Mouse (Mus musculus) urinary bladder, postnatal 25 days (tissue): ENCODE results near the gene Pgap3.
"Not testable (repeated sequence)": the region's sequence is repeated elsewhere in the genome, so short reads cannot be mapped to it uniquely, and the experiment has no call there.

Source experiments
- DNase-seq: peaks from one replicate; pipeline ENCODE4 v3.0.0; 2022; ENCODE audit warnings: low spot score

The Pgap3 gene

DNA sequence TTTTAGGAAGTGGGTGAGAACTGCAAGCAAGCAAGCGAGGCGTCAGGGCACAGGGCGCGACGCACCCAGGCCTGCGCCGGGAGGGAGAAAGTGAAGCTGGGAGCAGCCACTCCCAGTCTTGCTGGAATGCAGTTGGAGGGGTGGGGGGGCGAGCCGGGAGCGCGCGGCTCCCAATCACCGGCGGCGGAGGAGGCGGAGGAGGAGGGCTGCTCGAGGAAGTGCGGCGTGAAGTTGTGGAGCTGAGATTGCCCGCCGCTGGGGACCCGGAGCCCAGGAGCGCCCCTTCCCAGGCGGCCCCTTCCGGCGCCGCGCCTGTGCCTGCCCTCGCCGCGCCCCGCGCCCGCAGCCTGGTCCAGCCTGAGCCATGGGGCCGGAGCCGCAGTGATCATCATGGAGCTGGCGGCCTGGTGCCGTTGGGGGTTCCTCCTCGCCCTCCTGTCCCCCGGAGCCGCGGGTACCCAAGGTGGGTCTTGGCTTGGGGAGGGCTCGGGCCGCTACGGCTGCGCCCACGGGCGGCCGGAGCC is 12.0 kb upstream of the Pgap3 start, which contains the start of gene Erbb2:
TSS of gene Erbb2 (plus strand) at position 198 of the 524 bp plus-strand sequence.
- DNase-seq = peak; percentile 65

- no peak for DNase-seq
Observed at GRCm38 (mm10) chr11:98409341-98409822, 9.1 kb upstream of the Pgap3 start.

- no peak for DNase-seq
Observed at GRCm38 (mm10) chr11:98408872-98409271, 8.6 kb upstream of the Pgap3 start.

DNA sequence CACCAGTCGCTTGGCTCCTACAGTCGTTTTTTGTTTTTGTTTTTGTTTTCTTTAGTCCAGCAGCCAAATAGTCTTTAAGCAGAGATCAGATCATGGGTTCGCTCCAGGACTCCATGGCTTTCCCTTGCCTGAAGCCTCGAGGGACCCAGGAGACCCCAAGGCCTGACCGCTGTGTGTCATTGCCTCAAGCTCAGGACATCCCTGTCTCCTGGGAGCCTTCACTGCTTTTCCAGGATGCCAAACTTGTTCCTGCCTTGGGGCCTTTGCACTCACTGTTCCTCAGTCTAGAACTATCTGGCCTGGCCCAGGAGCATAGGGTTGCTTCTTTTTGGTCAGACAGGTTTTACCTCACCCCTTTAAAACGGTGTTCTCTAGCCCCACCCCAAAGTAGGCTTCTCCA is 6.3 kb upstream of the Pgap3 start:
- no peak for DNase-seq

GRCm38 (mm10) chr11:98400816-98401215 is 526 bp upstream of the Pgap3 start:
- no peak for DNase-seq

DNA sequence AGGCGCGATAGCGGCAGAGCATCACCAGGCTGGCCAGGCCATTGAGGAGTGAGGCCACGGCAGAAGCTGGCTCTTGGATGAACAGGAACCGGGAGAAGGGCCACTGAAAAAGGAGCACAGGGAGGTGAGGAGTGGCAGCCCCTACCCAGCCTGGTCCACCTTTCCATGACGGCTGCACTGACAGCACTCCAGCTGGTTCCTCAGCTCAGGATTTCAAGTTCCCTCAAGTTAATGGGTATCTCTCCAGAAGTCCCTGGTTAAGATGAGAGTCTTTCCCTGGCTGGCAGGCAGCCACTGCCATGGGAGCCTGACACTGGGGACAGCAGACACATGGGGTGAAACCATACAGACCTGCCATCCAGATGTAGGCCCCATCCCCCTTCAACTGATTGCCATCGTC is 2.3 kb downstream of the Pgap3 start:
- no peak for DNase-seq

- DNase-seq = no peak
Observed at GRCm38 (mm10) chr11:98395041-98395440, 5.2 kb downstream of the Pgap3 start.

DNA sequence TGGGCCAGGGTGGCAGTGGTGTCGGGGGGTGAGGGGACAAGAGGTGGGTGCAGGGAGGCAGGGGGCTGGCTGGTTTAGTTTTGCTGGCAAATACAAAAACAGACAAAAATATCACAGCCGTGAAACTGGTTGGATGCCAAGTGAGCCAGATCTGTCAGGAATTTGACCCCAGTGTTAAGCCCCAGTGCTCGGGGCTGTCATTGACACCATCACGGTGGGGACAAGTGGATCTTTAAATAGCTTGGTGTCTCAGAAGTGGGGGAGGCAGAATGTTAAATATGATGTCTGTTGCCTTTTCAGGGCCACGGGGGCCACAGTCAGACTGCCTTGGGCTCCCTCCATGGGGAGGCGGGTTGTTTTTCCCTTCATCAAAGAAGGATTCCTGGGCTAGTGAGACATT is 6.0 kb downstream of the Pgap3 start:
- DNase-seq = no peak

DNA sequence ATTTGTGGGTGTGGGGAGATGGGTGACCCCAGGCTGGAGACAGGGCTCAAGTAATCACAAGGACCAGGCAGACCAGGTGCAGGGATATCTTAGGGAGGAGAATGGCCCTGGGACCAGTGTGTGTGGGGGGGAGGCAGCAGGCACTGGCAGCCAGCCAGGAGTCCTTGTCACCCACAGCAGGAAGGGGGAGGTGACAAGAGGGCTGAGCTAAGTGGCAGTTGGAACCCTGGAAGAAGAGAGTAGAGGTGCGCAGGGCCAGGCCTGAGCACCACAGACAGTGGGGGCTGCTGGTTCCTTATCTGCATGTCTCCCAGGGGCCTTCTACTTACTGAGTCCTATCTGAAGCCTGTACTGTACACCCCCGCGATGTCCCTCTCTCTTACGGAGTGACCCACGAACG is 7.0 kb downstream of the Pgap3 start:
- DNase-seq = no peak

- DNase-seq = no peak
Observed at GRCm38 (mm10) chr11:98392645-98393044, 7.6 kb downstream of the Pgap3 start.

DNA sequence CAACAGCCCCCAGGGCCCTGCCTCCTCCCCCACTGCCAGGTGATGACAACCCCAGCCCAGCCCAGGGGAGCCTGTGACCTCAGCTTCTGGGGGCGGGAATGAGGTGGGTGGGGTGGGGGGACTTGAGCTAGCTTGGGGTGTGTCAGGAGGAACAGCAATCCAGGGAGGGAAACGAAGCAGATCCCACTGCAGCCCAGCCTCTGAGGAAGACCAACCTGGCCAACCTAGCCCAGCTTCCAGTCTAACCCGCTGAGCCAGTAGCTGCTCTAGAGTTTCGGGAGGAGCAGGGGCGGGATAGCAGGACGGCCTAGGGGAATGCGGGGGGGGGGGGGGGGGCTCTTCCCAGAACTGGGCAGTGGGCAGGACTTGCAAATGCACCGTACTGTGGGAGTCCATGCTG is 8.3 kb downstream of the Pgap3 start:
- DNase-seq = no peak

DNA sequence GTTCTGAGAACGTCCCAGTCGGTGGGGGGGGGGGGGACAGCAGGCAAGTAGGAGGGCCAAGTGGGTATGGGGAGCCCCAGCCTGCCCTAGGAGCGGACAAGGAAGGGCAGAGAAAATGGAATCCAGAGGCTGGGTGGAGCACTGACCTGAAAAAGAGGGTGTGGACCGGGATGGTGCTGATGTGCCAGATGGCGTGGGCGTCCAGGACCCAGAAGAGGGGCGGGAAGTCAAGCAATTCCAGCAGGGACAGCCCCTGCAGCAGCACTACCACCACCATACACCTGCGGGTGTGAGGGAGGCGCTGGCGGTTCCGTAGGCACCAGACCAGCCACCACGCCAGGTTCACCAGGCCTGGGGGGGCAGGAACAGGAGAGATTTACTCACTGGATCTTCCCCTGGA is 10.1 kb downstream of the Pgap3 start:
- no peak for DNase-seq

GRCm38 (mm10) chr11:98389221-98389780 is 11.0 kb downstream of the Pgap3 start:
- DNase-seq = peak; percentile 31

- no peak for DNase-seq
Observed at GRCm38 (mm10) chr11:98388282-98388681, 12.0 kb downstream of the Pgap3 start.

DNA sequence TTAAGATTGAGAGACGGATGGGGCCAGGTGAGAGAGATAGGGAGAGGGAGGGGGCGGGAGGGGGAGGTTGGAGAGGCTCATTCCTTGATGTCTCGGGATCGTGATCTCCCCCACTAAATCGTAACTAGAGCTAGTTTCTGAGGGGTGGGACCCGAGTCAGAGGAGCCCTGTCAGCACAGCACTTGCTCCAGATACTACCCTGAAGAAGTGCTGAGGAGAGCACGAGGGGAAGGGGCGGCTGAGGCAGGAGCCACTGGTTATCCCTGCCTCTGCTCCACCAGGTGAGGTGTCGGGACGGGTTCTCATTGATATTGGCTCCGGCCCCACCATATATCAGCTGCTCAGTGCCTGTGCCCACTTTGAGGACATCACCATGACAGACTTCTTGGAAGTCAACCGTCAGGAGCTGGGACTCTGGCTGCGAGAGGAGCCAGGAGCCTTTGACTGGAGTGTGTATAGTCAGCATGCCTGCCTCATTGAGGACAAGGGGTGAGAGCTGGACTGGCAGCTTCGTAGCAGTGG is 13.2 kb downstream of the Pgap3 start:
- no peak for DNase-seq

DNA sequence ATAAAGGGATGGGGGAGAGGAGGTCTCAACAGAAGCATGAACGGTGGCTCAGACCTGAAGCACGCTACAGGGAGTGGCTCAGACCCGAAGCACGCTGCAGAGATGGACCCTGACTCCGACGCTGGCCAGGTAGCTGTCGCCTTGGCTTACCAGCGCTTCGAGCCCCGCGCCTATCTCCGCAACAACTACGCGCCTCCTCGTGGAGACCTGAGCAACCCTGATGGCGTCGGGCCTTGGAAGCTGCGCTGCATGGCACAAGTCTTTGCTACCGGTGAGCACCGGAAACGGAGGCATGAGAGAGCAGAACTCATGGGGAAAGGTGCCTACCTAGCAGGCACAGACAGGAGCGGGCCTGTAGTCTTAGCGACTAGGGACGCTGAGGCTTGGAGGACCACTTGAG is 13.7 kb downstream of the Pgap3 start:
- no peak for DNase-seq

DNA sequence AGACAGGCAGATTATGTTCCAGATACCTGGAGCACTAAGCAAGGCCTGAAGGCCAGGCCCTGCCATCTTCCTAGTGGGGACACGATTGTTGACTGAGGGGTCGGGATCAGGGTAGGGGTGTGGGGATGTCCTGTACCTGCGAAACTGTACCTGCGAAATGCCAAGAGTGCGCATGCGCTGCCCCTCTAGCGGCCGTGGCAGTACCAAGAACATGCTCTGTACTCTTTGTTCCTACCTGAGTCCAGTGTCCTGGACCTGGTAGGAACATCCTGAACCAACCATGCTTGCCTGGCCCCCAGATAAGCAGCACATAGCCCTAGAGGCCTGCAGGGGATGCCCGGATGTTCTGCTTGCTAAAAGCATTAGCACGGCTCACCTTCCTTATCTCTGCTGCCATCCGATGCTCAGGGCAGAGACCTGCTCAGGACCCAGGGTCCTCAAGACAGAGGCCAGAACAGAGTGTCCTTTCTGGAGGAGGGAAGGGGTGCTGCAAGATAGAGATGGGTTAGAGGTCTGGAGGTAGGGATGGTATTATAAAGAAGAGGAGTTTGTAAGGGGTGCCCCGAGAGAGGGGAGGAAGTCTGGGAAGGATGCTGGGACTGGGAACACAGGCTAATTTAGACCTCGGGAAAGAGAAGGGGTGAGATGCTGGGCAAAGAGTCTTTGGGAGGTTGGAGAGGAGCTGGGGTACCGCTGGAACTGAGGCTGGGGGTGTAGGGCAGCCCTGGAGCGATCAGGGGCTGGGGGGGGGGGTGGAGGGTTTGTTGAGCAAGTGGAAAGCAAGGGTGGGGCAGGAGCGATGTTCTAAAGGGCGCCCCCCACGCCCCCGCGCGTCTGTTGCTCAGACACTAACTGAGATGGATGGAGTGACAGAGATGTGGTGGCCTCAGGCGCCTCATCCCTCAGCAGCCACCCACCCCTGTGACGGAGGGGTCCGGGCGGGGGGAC is 14.4 kb downstream of the Pgap3 start, which contains the start of gene Pnmt:
TSS of gene Pnmt (plus strand) at position 813 of the 948 bp plus-strand sequence.
- DNase-seq = no peak

DNA sequence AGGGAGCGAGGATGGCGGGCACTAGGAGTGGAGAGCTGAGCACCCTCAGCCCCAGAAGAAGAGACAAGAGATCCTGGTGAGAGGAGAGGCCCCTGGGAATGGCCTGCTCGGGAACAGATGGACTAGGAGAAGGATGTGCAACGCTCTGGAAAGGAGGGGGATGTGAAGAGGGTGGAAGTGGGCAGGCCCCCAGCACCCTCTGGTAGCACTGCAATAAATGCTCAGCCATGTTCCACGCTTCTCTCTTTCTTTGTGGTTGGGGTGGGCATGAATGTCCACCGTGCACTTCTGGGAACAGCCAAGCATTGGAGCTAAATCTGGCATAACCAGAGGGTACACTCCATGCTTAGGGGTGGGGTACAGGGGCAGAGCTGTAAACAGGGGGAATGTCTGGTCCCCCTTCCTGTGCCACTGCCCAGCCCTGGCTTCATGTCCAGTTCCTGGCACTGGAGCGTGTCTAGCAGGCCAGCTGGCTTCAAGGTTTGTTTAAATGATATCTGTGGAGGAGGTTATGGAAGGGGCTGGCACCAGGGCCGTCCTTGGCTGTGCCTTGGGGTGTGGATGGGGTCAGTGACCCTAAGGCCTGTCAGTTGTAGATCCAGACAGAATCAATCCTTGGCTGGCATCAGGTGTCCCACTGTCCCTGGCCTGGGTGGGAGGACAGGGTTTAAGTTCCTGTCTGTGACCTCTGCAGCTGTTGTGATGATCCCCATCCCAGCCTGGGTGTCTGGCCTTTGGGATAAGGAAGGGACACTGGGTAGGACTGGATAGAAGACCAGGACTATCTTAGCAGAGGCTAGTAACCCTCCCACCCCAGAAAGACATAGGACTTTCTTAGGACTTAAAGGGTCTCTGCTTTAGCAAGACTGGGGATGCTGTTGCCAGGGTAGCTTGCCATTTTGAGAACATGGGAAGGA is 15.3 kb downstream of the Pgap3 start:
- DNase-seq = no peak

GRCm38 (mm10) chr11:98384216-98384615 is 16.1 kb downstream of the Pgap3 start:
- DNase-seq = no peak

- no peak for DNase-seq
Observed at GRCm38 (mm10) chr11:98383261-98384030, 16.8 kb downstream of the Pgap3 start, which contains the start of gene Tcap. Gene Tcap (plus strand): TSS chr11:98383811.

DNA sequence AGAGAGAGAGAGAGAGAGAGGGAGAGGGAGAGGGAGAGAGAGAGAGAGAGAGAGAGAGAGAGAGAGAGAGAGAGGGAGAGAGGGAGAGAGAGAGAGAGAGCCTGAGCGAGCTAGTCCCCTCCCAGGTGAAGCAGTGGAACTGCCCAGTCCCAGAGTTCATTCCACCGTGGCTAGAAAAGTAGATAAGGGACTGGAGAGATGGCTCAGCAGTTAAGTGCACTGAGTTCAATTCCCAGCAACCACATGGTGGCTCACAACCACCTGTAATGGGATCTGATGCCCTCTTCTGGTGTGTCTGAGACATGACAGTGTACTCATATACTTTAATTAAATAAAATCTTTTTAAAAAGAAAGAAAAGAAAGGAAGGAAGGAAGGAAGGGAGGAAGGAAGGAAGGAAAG is 17.9 kb downstream of the Pgap3 start:
- not testable (repeated sequence) for DNase-seq
